In the genomic region with DNA sequence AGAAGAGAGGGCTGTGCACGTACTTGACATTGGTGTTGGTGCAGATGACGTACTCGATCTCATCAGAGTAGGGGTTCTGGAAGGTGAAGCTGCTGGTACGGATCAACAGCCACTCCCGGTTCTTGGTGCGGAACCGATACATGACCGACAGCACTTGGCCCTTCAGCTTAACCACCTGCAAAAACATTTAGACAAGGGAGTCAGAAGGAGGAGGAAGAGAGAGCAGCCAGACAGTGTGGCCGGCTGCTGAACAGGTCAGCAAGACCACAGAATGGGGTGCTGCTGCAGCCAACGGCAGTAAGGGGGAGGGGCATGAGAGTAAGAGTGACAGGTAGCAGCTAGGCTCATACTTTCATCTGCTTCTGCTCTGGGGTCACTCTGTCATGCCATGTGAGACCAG, we compare ENCODE assay signal across 18 mouse cellular contexts.
"Had no signal": no experiment of that assay in that cellular context is flagged by ENCODE, and none has a peak within 500 bp of the region (broad histone marks: within the 10 kb centered on the region; RNA-seq: fewer than 3 reads in every experiment).

No protein-coding gene starts in this region.

- H3K36me3 ChIP-seq: lung, embryonic 15.5 days; stomach, embryonic 15.5 days had no signal

- ATAC-seq: liver, postnatal 0 days; lung, postnatal 0 days; midbrain, embryonic 16.5 days had no signal

- H3K4me3 ChIP-seq: lung, embryonic 15.5 days; megakaryocyte, embryonic 14.5 days; midbrain, embryonic 12.5 days; neural tube, embryonic 12.5 days; stomach, embryonic 15.5 days had no signal

- H3K4me2 ChIP-seq: lung, embryonic 15.5 days; midbrain, embryonic 12.5 days; neural tube, embryonic 12.5 days; stomach, embryonic 15.5 days had no signal

- H3K9me3 ChIP-seq: lung, embryonic 15.5 days; megakaryocyte, embryonic 14.5 days; midbrain, embryonic 12.5 days; neural tube, embryonic 12.5 days; stomach, embryonic 15.5 days had no signal

- H3K27ac ChIP-seq: lung, embryonic 15.5 days; macrophage; midbrain, embryonic 12.5 days; neural tube, embryonic 12.5 days; stomach, embryonic 15.5 days; stomach, postnatal 0 days had no signal

- H3K9ac ChIP-seq: liver, postnatal 0 days; lung, embryonic 15.5 days; midbrain, embryonic 12.5 days; neural tube, embryonic 12.5 days; stomach, embryonic 15.5 days had no signal

- DNase-seq: liver, postnatal 0 days; lung, adult 2 months; lung, postnatal 14 days; lung, postnatal 36 days; midbrain, embryonic 14.5 days; right cerebral cortex, postnatal 14 days; thymus, adult 2 months; thymus, postnatal 25 days; thymus, postnatal 4 days had no signal

- H3K27me3 ChIP-seq: lung, embryonic 15.5 days; midbrain, embryonic 12.5 days; neural tube, embryonic 12.5 days; stomach, embryonic 15.5 days had no signal

- H3K4me1 ChIP-seq: midbrain, embryonic 12.5 days; neural tube, embryonic 12.5 days; stomach, embryonic 15.5 days had no signal
